Mouse (Mus musculus): ENCODE data around the gene Dctd.
"Not testable (repeated sequence)": the region's sequence is repeated elsewhere in the genome, so short reads cannot be mapped to it uniquely, and the experiment has no call there.

Gene Dctd

DNA sequence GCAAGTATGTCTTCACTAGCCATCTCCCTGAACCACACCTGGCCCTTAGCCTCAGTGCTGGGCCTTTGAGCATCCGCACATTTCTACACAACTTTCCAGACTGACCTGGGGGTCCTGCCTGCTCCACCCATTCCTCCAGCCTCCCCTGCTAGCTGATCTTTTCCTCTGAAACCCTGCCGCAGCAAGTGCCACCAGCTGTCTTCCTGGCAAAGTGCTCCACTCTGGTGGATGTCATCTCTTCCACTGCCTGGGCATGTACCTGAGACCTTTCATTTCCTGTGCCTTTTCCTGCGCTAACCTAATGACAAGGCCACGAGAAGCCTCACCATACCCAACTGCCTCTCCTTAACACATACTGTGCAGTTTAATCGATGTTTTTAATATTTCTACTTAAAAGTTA lies 46.9 kb downstream of the Dctd start:
- DNase-seq (ENCODE audit: low spot score in 2 of 2): no peak

DNA sequence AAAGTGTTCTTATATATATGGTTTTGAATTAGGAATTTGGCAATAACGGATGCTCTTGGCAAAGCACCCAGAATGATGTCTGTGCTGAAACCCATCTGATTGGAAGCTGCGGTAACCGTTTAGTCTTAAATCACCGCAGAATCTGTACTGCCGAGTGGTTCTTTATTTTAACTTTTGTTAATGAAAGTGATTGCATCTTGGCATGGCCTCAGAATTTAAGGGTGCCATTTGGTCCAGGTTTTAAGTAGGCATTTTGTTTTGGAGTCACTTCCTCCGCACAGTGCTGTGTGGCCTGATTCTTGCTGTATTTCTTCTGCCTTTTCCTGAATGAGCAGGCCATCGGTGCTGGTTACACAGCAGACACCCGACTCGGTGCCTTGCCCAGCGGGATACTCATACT lies 47.6 kb downstream of the Dctd start:
- no peak for DNase-seq (ENCODE audit: low spot score in 2 of 2)

GRCm38 (mm10) chr8:48152062-48152738 lies 53.3 kb downstream of the Dctd start:
- DNase-seq (ENCODE audit: low spot score in 2 of 2): no peak

GRCm38 (mm10) chr8:48153360-48154121 lies 54.6 kb downstream of the Dctd start:
- peak in 1 of 2 experiments; percentile 20 for DNase-seq (ENCODE audit: low spot score in 2 of 2)

DNA sequence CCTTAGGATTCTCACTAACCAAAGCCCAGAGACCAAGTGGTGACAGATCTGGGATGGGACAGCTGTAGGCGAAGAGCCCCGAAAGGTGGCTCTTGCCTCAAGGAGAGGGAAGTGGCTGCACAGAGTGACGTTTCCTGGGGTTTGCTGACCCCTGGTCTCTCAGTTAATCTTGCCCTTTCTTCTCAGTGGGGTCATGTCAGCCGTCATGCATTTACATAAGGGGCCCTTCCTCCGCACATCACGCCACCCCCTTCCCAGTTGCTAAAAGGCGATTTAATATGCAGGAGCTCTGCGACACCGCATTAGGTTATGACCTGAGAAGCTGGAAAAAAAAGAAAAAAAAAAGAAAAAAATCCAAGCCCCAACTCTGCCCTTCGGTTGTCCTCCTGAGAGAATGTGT lies 58.8 kb downstream of the Dctd start:
- no peak for DNase-seq (ENCODE audit: low spot score in 2 of 2)

DNA sequence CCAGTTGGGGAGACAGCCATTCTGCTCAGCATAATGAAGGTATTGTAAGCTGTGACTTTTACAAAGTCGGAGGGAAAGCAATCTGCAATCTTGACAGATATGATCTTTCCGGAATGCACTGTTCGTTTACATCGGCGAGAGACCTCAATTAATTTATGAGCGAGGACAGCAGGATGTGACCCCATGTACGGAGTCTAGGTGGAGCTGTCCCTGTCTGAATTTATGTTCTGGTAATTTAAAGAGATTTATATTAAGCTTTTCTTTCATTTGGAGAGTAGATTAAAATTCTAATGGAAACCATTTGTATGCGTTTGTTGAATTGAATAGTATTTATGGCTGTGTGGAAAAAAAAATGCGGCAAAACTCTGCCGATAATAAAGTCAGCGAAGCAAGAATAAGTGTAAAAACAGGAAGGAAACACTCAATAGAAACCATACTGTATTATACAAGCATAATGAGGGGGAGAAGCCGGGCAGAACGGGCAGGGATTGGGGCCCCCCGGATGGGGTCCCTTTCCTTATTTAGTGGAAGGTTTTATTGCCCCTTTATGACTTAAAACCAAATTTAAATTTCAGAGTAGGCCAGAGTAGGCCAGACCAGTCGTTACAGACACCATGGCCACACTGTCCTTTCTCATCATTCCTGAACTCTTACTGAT lies 59.8 kb downstream of the Dctd start:
- DNase-seq (ENCODE audit: low spot score in 2 of 2): no peak

GRCm38 (mm10) chr8:48177406-48177805 lies 78.5 kb downstream of the Dctd start:
- DNase-seq (ENCODE audit: low spot score in 2 of 2): no peak

- no peak for DNase-seq (ENCODE audit: low spot score in 2 of 2)
These were observed 79.0 kb downstream of the Dctd start for GRCm38 (mm10) chr8:48177876-48178275.

GRCm38 (mm10) chr8:48178993-48179392 lies 80.1 kb downstream of the Dctd start:
- no peak for DNase-seq (ENCODE audit: low spot score in 2 of 2)

DNA sequence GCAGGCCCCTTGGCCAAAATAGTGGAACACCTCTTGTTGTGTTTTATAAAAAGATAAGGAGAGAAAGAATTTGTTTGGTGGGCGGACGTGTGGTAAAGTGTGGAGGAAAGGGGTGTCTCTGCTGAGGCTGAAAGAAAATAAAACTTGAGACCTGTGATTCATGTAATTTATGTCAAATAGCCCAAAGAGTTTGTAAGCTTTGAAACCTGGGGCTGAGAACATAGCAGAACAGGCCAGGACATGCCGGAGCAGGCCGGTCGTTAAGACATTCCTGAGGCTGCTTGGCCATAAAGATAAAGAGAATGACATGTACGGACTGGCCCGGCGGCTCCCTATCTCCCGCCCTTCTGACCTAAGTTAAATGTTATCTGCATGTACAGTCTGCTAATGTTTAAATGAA lies 81.3 kb downstream of the Dctd start:
- DNase-seq (ENCODE audit: low spot score in 2 of 2): not testable (repeated sequence)

- DNase-seq (ENCODE audit: low spot score in 2 of 2): no peak
These were observed 82.1 kb downstream of the Dctd start for GRCm38 (mm10) chr8:48181000-48181399.

DNA sequence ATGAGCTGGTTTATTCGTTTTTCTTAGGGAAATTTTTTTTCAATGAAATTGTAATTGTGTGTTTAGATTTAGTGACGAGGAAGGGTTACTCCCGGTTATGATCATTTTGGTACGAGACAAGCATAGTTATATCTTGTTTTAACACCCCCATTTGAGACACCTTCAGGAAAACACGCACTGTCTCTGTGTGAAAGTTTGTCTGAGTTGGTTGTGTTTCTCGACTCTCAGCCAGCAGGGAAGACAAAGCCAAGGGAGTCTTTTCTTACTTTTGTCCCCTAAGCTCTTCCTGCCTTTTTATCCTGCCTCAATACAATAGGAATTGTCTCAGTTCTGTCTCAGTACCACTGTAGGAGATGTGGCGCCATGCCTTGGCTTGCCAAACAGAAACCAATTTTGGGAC lies 84.9 kb downstream of the Dctd start:
- DNase-seq (ENCODE audit: low spot score in 2 of 2): no peak

- no peak for DNase-seq (ENCODE audit: low spot score in 2 of 2)
These were observed 89.7 kb downstream of the Dctd start for GRCm38 (mm10) chr8:48188586-48188985.

DNA sequence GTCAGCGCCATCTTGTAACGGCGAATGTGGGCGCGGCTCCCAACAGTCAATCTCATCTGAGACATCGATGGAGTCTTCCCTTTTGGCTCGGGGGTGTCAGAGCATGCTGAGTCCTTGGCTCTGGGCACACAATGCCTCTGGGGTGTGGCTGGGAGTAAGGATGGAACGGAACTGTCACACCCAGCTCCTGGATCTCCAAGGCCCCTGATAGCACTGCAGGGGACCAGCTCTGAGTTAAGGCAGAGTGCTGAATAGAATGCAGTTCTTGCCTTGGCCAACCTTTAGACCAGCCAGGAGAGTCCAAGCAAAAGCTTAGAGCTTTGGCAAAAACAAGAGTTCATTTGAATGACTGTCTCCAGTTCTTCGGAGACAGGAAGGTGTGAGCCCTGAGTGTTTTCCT lies 97.1 kb downstream of the Dctd start:
- DNase-seq (ENCODE audit: low spot score in 2 of 2): no peak

DNA sequence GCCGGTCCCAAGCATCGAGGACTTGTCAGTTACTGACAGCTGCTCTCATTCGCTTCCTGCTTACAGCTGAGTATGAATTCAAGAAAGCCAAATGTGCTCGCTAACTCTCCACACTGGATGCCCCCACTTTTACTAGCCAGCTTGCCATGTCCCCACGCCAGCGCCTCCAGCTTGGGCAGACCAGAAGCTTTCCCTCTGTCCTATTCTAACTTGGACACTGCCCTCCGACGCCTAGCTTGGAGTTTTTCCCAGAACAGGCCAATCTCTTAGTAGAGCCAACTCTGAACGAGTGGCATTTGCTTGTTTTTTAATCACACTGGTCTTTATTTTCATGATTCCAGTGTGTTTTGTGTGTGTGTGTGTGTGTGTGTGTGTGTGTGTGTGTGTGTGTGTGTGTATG lies 100.3 kb downstream of the Dctd start:
- no peak for DNase-seq (ENCODE audit: low spot score in 2 of 2)

DNA sequence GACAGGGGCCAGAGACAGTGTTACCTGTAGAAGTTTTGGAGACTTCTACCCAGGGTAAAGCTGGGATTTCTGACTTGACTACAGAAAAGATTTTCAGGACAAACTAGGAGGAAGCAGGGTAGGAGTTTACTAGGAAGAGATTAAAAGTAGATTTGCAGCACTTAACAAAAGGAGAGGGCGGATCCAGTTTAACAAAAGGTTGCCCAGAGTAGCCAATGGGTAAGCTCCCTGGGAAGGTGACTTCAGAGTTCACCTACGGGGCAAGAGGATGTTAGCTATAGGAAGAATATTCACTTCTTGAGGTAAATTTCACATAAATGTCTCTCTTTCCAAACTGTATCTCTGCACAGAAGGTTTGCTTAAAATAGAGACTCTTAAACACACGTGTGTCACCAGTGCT lies 103.7 kb downstream of the Dctd start:
- no peak for DNase-seq (ENCODE audit: low spot score in 2 of 2)
